Mouse (Mus musculus) kidney, adult 2 months (tissue): ENCODE measurements around the gene Phospho1. TPM values are rescaled to one million over a fixed set of nuclear protein-coding genes. Genes with fewer than 3 reads are reported as not detected.
"Not testable (repeated sequence)": the region's sequence is repeated elsewhere in the genome, so short reads cannot be mapped to it uniquely, and the experiment has no call there.

ENCODE experiments used
- DNase-seq: peaks from one replicate; pipeline ENCODE4 v3.0.0; 2021
- H3K27ac ChIP-seq: fragments of 200-500 bp; 2 replicates; pipeline ENCODE4 v1.5.1; 2012; ENCODE audit warnings: low read depth, low read length, control low read depth, inconsistent platforms; ENCODE audit not compliant: insufficient read depth
- H3K27me3 ChIP-seq: fragments of 200-500 bp; replicated peaks from 2 replicates; pipeline ENCODE4 v1.6.1; 2012; ENCODE audit warnings: mild to moderate bottlenecking, moderate library complexity, low read length, inconsistent platforms; ENCODE audit not compliant: control insufficient read depth, insufficient read depth
- H3K36me3 ChIP-seq: fragments of 200-500 bp; 2 replicates; pipeline ENCODE4 v1.6.1; 2012; ENCODE audit warnings: mild to moderate bottlenecking, moderate library complexity, low read length, inconsistent platforms; ENCODE audit not compliant: control insufficient read depth, insufficient read depth
- H3K4me1 ChIP-seq: fragments of 200-500 bp; 2 replicates; pipeline ENCODE4 v1.6.1; 2011; ENCODE audit warnings: low read length; ENCODE audit not compliant: control insufficient read depth, insufficient read depth
- H3K4me3 ChIP-seq: fragments of 200-500 bp; 2 replicates; pipeline ENCODE4 v1.5.1; 2011; ENCODE audit warnings: mild to moderate bottlenecking, low read depth, low read length, control low read depth; ENCODE audit not compliant: insufficient read depth
- CTCF ChIP-seq: fragments of 200-500 bp; conservative IDR thresholded peaks from 2 replicates; pipeline ENCODE4 v1.5.1; 2011; ENCODE audit warnings: low read depth, mild to moderate bottlenecking, control low read depth, low read length, moderate library complexity, mixed read lengths; ENCODE audit not compliant: insufficient read depth, insufficient read length
- POLR2A ChIP-seq: fragments of 200-500 bp; IDR thresholded peaks from one replicate; pipeline ENCODE4 v1.6.1; 2011; ENCODE audit warnings: low read depth, low read length, control low read depth
- WGBS: fragments of 180-500 bp; shearing (Covaris S2); methylation state at CpG from one replicate; pipeline ENCODE4 v1.1.7; 2018; 5-methylcytosine and 5-hydroxymethylcytosine counted together
- polyA plus RNA-seq: library from polyadenylated mRNA; depleted of rRNA; stranded (reverse); fragments of >200 nt; gene quantifications from 2 replicates; pipeline ENCODE4 v1.2.3, GENCODE M21; 2012; rRNA removed

The Phospho1 gene
- polyA plus RNA-seq, 1 experiment = 46.5 TPM

- no peak for TF ChIP-seq POLR2A
- no peak for TF ChIP-seq CTCF
- no peak for DNase-seq
- no peak overlapping the region for H3K27ac ChIP-seq
- H3K4me3 ChIP-seq = no peak overlapping the region
- 97% methylated on average over 8 of the region's 8 CpGs for WGBS
- H3K4me1 ChIP-seq = peaks cover 6% of the 10 kb centered on the region; the same call in 1 of the 2 replicates
- H3K27me3 ChIP-seq = no peaks in the 10 kb centered on the region
- no peaks in the 10 kb centered on the region for H3K36me3 ChIP-seq
These were observed 37.1 kb downstream of the Phospho1 start for GRCm38 (mm10) chr11:95861397-95861796.

GRCm38 (mm10) chr11:95869442-95869841, 45.1 kb downstream of the Phospho1 start:
- DNase-seq = no peak
- WGBS = 76% methylated on average over 4 of the region's 4 CpGs
- H3K27me3 ChIP-seq = no peaks in the 10 kb centered on the region
- H3K4me3 ChIP-seq = no peak overlapping the region
- TF ChIP-seq CTCF (no peak), POLR2A (no peak)
- no peaks in the 10 kb centered on the region for H3K4me1 ChIP-seq
- no peak overlapping the region for H3K27ac ChIP-seq
- H3K36me3 ChIP-seq = no peaks in the 10 kb centered on the region

GRCm38 (mm10) chr11:95869918-95870470, 45.7 kb downstream of the Phospho1 start:
- Histone ChIP-seq H3K27ac (no peak overlapping the region), H3K36me3 (no peaks in the 10 kb centered on the region)
- WGBS = 75% methylated on average over 6 of the region's 6 CpGs

GRCm38 (mm10) chr11:95875804-95876203, 51.5 kb downstream of the Phospho1 start:
- H3K27me3 ChIP-seq = no peaks in the 10 kb centered on the region
- TF ChIP-seq POLR2A (no peak), CTCF (no peak)
- no peaks in the 10 kb centered on the region for H3K4me1 ChIP-seq
- 34% methylated on average over 9 of the region's 9 CpGs for WGBS
- H3K27ac ChIP-seq = no peak overlapping the region
- H3K4me3 ChIP-seq = no peak overlapping the region
- H3K36me3 ChIP-seq = no peaks in the 10 kb centered on the region
- DNase-seq = no peak

More at GRCm38 (mm10) chr11:95869918-95870470, 45.7 kb downstream of the Phospho1 start:
- H3K27me3 ChIP-seq = no peaks in the 10 kb centered on the region
- TF ChIP-seq POLR2A (no peak), CTCF (no peak)
- H3K4me1 ChIP-seq = no peaks in the 10 kb centered on the region
- H3K4me3 ChIP-seq = no peak overlapping the region
- DNase-seq = no peak

GRCm38 (mm10) chr11:95876296-95876695, 52.0 kb downstream of the Phospho1 start:
- no peaks in the 10 kb centered on the region for H3K36me3 ChIP-seq
- DNase-seq = peak; percentile 59
- WGBS = 23% methylated on average over 7 of the region's 7 CpGs

GRCm38 (mm10) chr11:95879861-95880260, 55.6 kb downstream of the Phospho1 start:
- not testable (repeated sequence) for H3K4me1 ChIP-seq, H3K4me3 ChIP-seq, H3K36me3 ChIP-seq, H3K27ac ChIP-seq, H3K27me3 ChIP-seq
- WGBS = 41% methylated on average over 2 of the region's 2 CpGs
- DNase-seq = peak; percentile 54

More at GRCm38 (mm10) chr11:95876296-95876695, 52.0 kb downstream of the Phospho1 start:
- H3K27ac ChIP-seq = no peak overlapping the region
- H3K27me3 ChIP-seq = no peaks in the 10 kb centered on the region; the same call in 1 of the 2 replicates
- no peak overlapping the region for H3K4me3 ChIP-seq
- H3K4me1 ChIP-seq = no peaks in the 10 kb centered on the region
- TF ChIP-seq CTCF = peak; percentile 92
- no peak for TF ChIP-seq POLR2A

Other genes starting within 250 kb of the Phospho1 start
- gene Ngfr, start 236.8 kb upstream of the Phospho1 start, polyA plus RNA-seq = 5.7 and 6.6 TPM in 2 replicates
- gene Phb, start 157.5 kb upstream of the Phospho1 start, polyA plus RNA-seq = 258 and 296 TPM in 2 replicates
- 10.9 and 11.4 TPM in 2 replicates for gene Zfp652, start 111.8 kb upstream of the Phospho1 start, polyA plus RNA-seq
- 0.03 and 0.07 TPM in 2 replicates for gene B130006D01Rik, start 100.9 kb upstream of the Phospho1 start, polyA plus RNA-seq
- gene Gngt2, start 12.7 kb downstream of the Phospho1 start, polyA plus RNA-seq = 8.0 and 10.3 TPM in 2 replicates
- gene Abi3, start 18.0 kb downstream of the Phospho1 start, polyA plus RNA-seq = 21.8 and 25.0 TPM in 2 replicates
- gene B4galnt2, start 90.4 kb downstream of the Phospho1 start, polyA plus RNA-seq = 0.19 and 0.38 TPM in 2 replicates
- gene Igf2bp1, start 181.4 kb downstream of the Phospho1 start, polyA plus RNA-seq = 1.0 and 1.1 TPM in 2 replicates
- not detected in 2 replicates for gene Gip, start 200.0 kb downstream of the Phospho1 start, polyA plus RNA-seq
- gene Snf8, start 210.4 kb downstream of the Phospho1 start, polyA plus RNA-seq = 35.5 and 45.9 TPM in 2 replicates
- gene Ube2z, start 240.9 kb downstream of the Phospho1 start, polyA plus RNA-seq = 36.0 and 38.8 TPM in 2 replicates